Mouse (Mus musculus) MEL-GATA-1-ER (cell line): ENCODE measurements around the gene Syt7.

ENCODE experiments used
- DNase-seq: peaks from one replicate; pipeline ENCODE4 v3.0.0-alpha.2; 2012; ENCODE audit warnings: low read depth; ENCODE audit errors: extremely low read depth

Gene Syt7

DNA sequence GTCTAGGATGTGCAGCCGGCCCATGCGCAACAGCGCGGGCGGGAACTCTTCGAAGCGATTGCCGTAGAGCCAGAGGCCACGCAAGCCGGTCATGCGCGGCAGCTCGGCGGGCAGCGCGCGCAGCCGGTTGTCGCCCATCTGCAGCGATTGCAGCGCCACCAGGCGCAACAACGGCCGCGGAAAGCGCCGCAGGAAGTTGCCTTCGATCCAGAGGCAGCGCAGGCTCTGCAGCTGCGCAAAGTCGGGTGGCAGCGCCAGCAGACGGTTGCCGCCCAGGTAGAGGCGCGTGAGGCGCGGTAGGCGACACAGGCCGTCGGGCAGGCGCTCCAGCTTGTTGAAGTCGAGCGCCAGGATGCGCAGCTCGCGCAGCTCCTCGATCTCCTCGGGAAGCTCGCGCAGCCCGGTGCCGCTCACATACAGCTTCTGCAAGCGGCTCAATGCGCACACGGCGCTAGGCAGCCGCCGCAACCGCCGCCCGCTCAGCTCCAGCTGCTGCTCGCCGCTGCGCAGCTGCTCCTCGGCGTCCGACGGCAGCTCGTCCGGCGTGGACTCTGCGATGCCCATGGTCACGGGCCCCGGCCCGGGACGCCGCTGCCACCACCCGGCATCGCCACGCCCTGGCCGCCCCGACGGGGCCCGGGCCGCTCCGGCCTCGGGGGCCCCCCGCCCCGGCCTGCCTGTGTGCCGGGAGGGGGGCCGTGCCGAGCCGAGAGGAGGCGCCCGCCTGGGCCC lies 68.0 kb downstream of the Syt7 start, which contains the start of gene Lrrc10b:
TSS of gene Lrrc10b (minus strand) at position 722 of the 732 bp plus-strand sequence.
- DNase-seq = no peak

DNA sequence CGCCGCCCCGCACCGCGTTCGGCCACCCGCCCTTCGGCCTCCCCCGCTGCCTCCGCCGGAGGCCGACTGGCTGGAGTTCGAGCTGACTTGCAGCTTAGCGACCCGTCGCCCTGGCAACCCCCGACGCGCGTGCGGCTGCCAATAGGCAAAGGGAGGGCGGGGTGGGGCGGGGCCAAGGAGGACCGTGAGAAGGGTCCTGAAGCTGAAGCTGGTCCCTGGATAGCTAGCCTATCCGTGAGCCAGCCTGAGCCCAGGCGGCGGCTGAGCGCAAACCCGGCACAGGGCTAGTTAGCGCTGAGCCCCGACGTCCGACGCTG lies 68.6 kb downstream of the Syt7 start:
- no peak for DNase-seq

DNA sequence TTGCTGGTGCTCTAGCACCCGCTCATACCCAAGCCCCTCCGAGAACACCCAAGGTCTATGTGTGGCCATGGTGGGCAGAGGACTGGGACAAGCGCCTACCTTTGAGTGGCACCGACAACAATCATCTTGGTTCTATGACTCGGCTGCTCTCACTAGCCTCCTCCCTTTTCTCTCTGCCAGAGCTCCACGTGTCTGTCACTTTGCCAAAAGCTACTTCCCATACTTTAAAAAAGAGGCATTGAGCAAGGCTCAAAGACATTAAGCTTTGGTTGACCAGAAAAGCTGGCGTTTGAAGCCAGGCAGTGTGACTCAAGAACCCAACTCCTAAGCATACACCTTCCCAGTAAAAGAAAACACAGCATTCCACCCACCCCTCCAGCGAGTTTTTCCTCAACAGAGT lies 69.2 kb downstream of the Syt7 start:
- no peak for DNase-seq

GRCm38 (mm10) chr19:10459907-10460306 lies 71.0 kb downstream of the Syt7 start:
- no peak for DNase-seq

DNA sequence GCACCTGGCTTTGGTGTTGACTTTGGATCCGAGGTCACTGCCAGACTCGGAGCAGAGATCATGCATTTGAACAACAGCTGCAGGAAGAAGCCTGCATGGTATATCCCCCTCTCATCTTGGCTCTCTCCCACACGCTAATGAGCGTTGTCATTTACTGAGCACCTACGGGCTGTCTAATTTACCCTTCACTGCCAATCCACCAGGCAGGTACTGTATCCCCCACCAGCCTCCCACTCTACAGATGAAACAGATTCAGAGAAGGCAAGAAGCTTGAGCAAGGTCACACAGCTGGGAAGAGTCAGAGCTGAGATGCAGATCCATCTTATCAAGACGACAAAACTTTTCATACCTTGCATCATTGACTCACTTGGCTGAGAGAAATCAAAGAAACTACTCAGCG lies 72.7 kb downstream of the Syt7 start:
- DNase-seq = no peak

GRCm38 (mm10) chr19:10464427-10464826 lies 75.5 kb downstream of the Syt7 start:
- DNase-seq = no peak

DNA sequence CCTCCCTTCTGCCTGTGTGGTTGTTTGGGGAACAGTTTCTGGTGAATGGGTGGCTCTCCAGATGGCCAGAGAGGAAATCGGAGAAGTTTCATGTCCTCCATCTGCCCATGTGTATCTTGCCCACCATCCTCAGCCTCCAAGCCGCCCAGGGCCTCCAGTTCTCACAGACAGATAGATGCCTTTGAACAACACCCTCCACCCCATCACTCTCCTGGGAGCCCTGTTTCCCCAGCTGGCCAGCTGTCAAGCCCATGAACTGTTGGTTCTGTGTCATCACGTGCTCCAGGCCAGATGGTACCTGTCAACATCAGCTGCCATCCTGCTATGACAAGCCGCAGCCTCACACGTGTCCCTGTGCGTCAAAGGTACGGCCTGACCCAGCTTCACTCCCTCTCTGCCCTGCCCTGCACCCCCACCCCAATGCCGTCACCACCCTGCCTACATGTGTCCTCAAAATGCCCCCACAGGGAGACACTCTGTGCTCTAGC lies 80.3 kb downstream of the Syt7 start:
- DNase-seq = no peak

DNA sequence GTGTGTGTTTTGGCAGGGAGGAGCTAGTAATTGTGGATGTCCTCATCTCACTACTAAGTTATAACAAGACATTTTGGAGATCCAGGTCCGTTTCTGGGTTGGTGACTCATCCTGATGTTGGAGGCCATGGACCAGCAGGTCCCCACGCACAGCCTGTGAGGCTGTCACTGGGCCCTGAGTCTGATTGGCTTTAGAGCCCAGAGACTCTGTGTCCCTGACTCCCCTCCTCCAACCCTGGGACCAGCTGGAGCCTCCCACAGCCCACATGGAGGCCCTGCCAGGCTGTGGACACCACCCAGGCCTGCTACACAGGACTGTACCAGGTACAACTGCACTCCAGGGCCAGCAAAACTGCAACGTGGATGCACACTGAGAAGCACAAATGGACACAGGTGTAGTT lies 84.1 kb downstream of the Syt7 start:
- DNase-seq = no peak

GRCm38 (mm10) chr19:10473779-10474178 lies 84.9 kb downstream of the Syt7 start:
- DNase-seq = no peak

DNA sequence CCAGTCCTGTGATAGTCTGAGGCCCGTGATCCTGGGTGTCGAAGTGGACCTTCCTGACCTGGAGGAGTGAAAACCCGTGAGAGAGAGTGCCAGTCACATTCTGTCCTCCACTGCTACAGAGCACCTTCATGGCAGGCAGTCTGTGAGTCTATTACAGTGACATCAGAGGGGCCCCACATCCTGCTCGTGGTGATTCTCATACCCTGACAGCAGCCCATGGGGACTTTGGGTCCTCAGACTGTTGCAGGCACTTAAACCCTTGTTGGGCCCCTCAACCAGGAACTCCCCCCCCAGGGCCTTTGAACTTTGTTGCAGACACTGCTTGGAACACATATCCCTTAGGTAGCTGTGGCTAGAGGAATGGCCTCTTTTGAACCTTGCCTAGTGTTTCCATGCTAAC lies 90.7 kb downstream of the Syt7 start:
- no peak for DNase-seq

GRCm38 (mm10) chr19:10482703-10483102 lies 93.8 kb downstream of the Syt7 start, which contains the start of gene Ppp1r32:
Gene Ppp1r32, minus strand, starts transcription at chr19:10482928.
- DNase-seq = no peak

DNA sequence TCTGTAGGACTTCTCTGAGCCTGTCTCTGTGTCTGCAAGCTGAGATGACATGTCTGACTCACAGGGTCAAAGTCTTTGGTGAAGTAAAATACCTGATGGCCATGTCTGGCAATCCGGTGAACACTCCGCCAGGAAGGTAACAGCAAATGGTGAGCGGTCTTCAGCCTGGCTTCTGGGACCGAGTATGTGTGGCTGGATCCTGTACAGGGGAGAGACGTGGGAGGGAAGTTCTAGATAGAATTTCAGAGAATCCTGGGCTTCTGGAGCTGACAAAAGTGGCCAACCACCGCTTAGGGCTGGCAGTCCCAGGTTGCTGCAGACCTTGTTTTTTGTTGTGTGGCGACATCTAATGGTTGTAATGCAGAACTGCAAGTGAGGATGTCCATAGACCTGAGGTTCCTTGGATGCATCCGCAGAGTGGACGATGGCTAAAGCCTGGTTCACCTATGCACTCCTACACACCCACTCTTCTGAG lies 97.4 kb downstream of the Syt7 start:
- no peak for DNase-seq

- DNase-seq = no peak
Measured at GRCm38 (mm10) chr19:10495670-10496069, 106.8 kb downstream of the Syt7 start.

- DNase-seq = no peak
Measured at GRCm38 (mm10) chr19:10496976-10497375, 108.1 kb downstream of the Syt7 start.

GRCm38 (mm10) chr19:10497512-10498160 lies 108.7 kb downstream of the Syt7 start:
- DNase-seq = no peak

DNA sequence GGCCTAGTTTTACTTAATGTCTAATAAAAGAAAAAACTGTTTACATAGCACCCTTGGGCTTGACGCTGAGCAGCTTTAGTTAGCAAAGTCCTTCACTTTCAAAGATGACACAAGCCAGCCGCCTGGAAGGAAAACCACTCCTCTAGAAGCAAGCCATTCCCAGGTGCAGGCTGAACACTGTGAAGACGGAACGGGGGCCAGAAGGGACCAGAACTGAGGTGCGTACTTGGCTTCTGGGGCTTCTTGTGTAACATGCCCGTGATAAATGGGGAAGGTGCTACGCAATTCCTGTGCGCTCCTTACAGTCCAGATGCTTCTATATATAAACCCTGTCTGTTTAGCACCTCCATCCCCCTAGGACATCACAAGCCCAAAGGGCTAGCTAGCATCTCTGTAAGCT lies 111.7 kb downstream of the Syt7 start:
- DNase-seq = no peak

DNA sequence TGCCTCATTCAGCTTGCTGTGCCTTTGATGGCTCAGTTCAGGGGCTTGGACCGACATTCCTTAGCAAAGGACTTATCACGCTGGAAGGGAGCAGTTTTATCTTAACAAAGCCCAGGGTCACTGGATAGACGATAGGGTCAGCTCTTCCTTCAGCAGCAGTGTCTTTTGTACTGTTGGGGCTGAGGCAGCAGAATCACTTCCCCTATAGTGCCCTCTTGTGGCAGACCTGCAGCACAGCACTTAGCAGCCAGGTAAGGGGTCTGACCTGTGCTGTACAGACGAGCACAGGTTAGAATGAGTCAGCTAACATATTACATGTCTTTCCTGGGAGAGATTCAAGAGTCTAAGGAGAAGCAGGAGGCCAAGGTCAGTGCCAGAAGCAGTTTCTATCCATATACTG lies 113.7 kb downstream of the Syt7 start:
- DNase-seq = peak; percentile 31
